Mouse (Mus musculus): ENCODE measurements around the gene Mst1r. TPM values are rescaled to one million over a fixed set of nuclear protein-coding genes. Genes with fewer than 3 reads are reported as not detected.

Gene Mst1r
- under 1 TPM; 0.01 to 0.37 TPM for polyA plus RNA-seq (2012; fragmentation: generic; extraction: Trizol)

GRCm38 (mm10) chr9:107906252-107906966 is at the start of gene Mst1r:
TSS of gene Mst1r (plus strand) at chr9:107906873.

GRCm38 (mm10) chr9:107873137-107873536 is 33.5 kb upstream of the Mst1r start, which contains the start of gene Rbm6:
TSS of gene Rbm6 (minus strand) at chr9:107873237.

DNA sequence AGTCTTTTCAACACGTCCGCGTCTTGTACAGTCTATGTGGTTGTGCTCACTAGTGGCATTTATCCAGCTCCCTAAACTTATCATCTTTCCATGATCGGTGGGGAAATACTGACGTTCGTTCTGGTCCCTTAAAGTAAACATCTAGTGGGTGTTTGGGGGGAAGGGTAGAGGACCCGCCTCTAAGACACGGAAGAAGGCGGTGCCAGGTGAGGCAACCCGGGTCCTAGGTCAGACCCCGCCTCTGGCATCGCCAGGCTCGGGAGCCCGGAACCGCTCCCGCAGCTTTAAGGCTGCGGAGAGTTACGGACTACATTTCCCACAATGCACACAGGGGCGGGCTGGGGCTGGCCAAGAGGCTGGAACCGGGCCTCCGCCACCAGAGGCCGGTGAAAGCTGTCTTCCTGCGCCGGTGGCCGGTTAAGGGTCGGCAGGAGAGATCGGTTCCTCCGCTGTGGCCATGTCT is 18.8 kb upstream of the Mst1r start, which contains the start of gene Mon1a:
TSS of gene Mon1a (plus strand) at position 348 of the 463 bp plus-strand sequence.

DNA sequence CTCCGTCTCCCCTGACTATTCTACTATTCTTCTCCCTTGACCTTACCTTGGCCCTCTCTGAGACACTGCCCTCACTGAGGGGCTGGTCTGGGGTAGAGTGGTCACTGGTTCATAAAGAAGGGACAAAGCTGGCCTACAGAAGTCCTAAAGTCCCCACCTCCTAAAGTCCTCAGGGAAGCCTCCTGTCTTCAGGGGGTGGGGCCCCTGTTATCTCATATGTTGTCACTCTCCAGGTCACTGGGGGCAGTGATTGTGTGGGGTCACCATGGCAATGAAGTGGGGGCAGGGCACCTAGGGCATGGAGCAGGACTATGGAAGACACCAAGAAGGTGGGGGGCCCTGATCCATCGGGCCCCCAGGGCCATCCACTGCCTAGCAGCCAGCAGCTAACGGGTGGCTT is 21.5 kb downstream of the Mst1r start, which contains the start of gene Actl11:
TSS of gene Actl11 (plus strand) at position 301 of the 400 bp plus-strand sequence.

GRCm38 (mm10) chr9:107935374-107935773 is 28.7 kb downstream of the Mst1r start, which contains the start of gene Camkv:
TSS of gene Camkv (plus strand) at chr9:107935674.

GRCm38 (mm10) chr9:107949922-107950235 is 43.2 kb downstream of the Mst1r start, which contains the start of gene Traip:
TSS of gene Traip (plus strand) at chr9:107950136.

Other genes starting within 250 kb of the Mst1r start
- gene Slc38a3, start 237.3 kb upstream of the Mst1r start, polyA plus RNA-seq (2012; fragmentation: generic; extraction: Trizol), result under 1 TPM; 0.01 to 0.11 TPM
- gene Gnat1, start 227.2 kb upstream of the Mst1r start, polyA plus RNA-seq (2012; fragmentation: generic; extraction: Trizol), result under 1 TPM; 0.19 to 0.22 TPM
- 10 to 100 TPM in 1 of 2 experiments, 1 to 10 TPM in 1; 8.5 to 52.4 TPM for gene Sema3f, start 196.4 kb upstream of the Mst1r start, polyA plus RNA-seq (2012; fragmentation: generic; extraction: Trizol)
- gene Rbm5, start 135.9 kb upstream of the Mst1r start, polyA plus RNA-seq (2012; fragmentation: generic; extraction: Trizol), result 10 to 100 TPM in 1 of 2 experiments, 1 to 10 TPM in 1; 5.9 to 52.6 TPM
- gene Rbm6, start 33.6 kb upstream of the Mst1r start, polyA plus RNA-seq (2012; fragmentation: generic; extraction: Trizol), result 10 to 100 TPM in 1 of 2 experiments, 1 to 10 TPM in 1; 1.3 to 11.3 TPM
- 10 to 100 TPM; 12.1 to 12.4 TPM for gene Mon1a, start 18.7 kb upstream of the Mst1r start, polyA plus RNA-seq (2012; fragmentation: generic; extraction: Trizol)
- not detected for gene Actl11, start 21.6 kb downstream of the Mst1r start, polyA plus RNA-seq (2012; fragmentation: generic; extraction: Trizol)
- not detected for gene Camkv, start 28.8 kb downstream of the Mst1r start, polyA plus RNA-seq (2012; fragmentation: generic; extraction: Trizol)
- gene Traip, start 43.3 kb downstream of the Mst1r start, polyA plus RNA-seq (2012; fragmentation: generic; extraction: Trizol), result 10 to 100 TPM in 1 of 2 experiments, 1 to 10 TPM in 1; 6.0 to 11.0 TPM
- 10 to 100 TPM in 1 of 2 experiments, 1 to 10 TPM in 1; 1.4 to 20.0 TPM for gene Uba7, start 68.6 kb downstream of the Mst1r start, polyA plus RNA-seq (2012; fragmentation: generic; extraction: Trizol)
- not detected for gene Gm20661, start 76.2 kb downstream of the Mst1r start, polyA plus RNA-seq (2012; fragmentation: generic; extraction: Trizol)
- 10 to 100 TPM in 1 of 2 experiments, 1 to 10 TPM in 1; 5.8 to 11.8 TPM for gene Inka1, start 79.0 kb downstream of the Mst1r start, polyA plus RNA-seq (2012; fragmentation: generic; extraction: Trizol)
- under 1 TPM in 1 of 2 experiments, not detected in 1; 0.40 TPM for gene Cdhr4, start 85.6 kb downstream of the Mst1r start, polyA plus RNA-seq (2012; fragmentation: generic; extraction: Trizol)
- under 1 TPM; 0.15 to 0.91 TPM for gene Gm20662, start 89.5 kb downstream of the Mst1r start, polyA plus RNA-seq (2012; fragmentation: generic; extraction: Trizol)
- 10 to 100 TPM; 20.1 to 64.7 TPM for gene Ip6k1, start 95.6 kb downstream of the Mst1r start, polyA plus RNA-seq (2012; fragmentation: generic; extraction: Trizol)
- gene Gmppb, start 142.4 kb downstream of the Mst1r start, polyA plus RNA-seq (2012; fragmentation: generic; extraction: Trizol), result 10 to 100 TPM; 14.7 to 20.6 TPM
- gene Amigo3, start 146.3 kb downstream of the Mst1r start, polyA plus RNA-seq (2012; fragmentation: generic; extraction: Trizol), result 1 to 10 TPM in 1 of 2 experiments, under 1 TPM in 1; 0.61 to 3.6 TPM
- under 1 TPM; 0.05 to 0.18 TPM for gene Mst1, start 173.6 kb downstream of the Mst1r start, polyA plus RNA-seq (2012; fragmentation: generic; extraction: Trizol)
- 10 to 100 TPM; 15.3 to 28.3 TPM for gene Rnf123, start 176.5 kb downstream of the Mst1r start, polyA plus RNA-seq (2012; fragmentation: generic; extraction: Trizol)
- gene Apeh, start 187.7 kb downstream of the Mst1r start, polyA plus RNA-seq (2012; fragmentation: generic; extraction: Trizol), result 10 to 100 TPM; 82.7 to 98.4 TPM